Mouse (Mus musculus): Measurements from ENCODE around the gene H1foo. TPM values are rescaled to one million over a fixed set of nuclear protein-coding genes. Genes with fewer than 3 reads are reported as not detected.
A peak's percentile ranks its signal among the peaks of the same experiment; 100 is the strongest.

H1foo gene
- polyA plus RNA-seq, 1 experiment from 2014 or later, result not detected

GRCm38 (mm10) chr6:115946389-115946788 lies 1.7 kb downstream of the H1foo start:
- Histone ChIP-seq H3K9me3 (replicated peaks) (no peaks in the 10 kb centered on the region), H3K4me2 (no peak overlapping the region), H3K9ac (no peak overlapping the region), H3K36me3 (no peaks in the 10 kb centered on the region), H3K4me1 (replicated peaks) (peaks cover 30% of the 10 kb centered on the region), H3K27me3 (no peaks in the 10 kb centered on the region), H3K4me3 (no peak overlapping the region), H3K27ac (peak overlapping the region; percentile 44)
- 15% methylated on average over 6 of the region's 6 CpGs for WGBS
- ATAC-seq (replicated peaks; ENCODE audit: insufficient number of reproducible peaks, insufficient read depth, low FRiP score, low read depth), result peak; percentile 60

GRCm38 (mm10) chr6:115954506-115955074 lies 9.9 kb downstream of the H1foo start:
- Histone ChIP-seq H3K4me3 (no peak overlapping the region), H3K9ac (no peak overlapping the region), H3K4me2 (no peak overlapping the region), H3K27ac (no peak overlapping the region), H3K9me3 (replicated peaks) (no peaks in the 10 kb centered on the region), H3K27me3 (no peaks in the 10 kb centered on the region), H3K36me3 (no peaks in the 10 kb centered on the region; the same call in 1 of the 2 replicates), H3K4me1 (replicated peaks) (peaks cover 55% of the 10 kb centered on the region)
- WGBS, result 77% methylated on average over 9 of the region's 9 CpGs
- no peak for ATAC-seq (replicated peaks; ENCODE audit: insufficient number of reproducible peaks, insufficient read depth, low FRiP score, low read depth)

GRCm38 (mm10) chr6:115955169-115955568 lies 10.4 kb downstream of the H1foo start:
- Histone ChIP-seq H3K27ac (peak overlapping the region; percentile 19; the same call in 1 of the 2 replicates), H3K4me2 (no peak overlapping the region), H3K9ac (no peak overlapping the region), H3K27me3 (no peaks in the 10 kb centered on the region), H3K36me3 (no peaks in the 10 kb centered on the region; the same call in 1 of the 2 replicates), H3K4me1 (replicated peaks) (peaks cover 59% of the 10 kb centered on the region), H3K4me3 (no peak overlapping the region), H3K9me3 (replicated peaks) (no peaks in the 10 kb centered on the region)
- WGBS, result 89% methylated on average over 4 of the region's 4 CpGs
- ATAC-seq (replicated peaks; ENCODE audit: insufficient number of reproducible peaks, insufficient read depth, low FRiP score, low read depth), result no peak

GRCm38 (mm10) chr6:115955664-115956063 lies 10.9 kb downstream of the H1foo start:
- Histone ChIP-seq H3K27me3 (no peaks in the 10 kb centered on the region), H3K9me3 (replicated peaks) (no peaks in the 10 kb centered on the region), H3K4me1 (replicated peaks) (peaks cover 59% of the 10 kb centered on the region), H3K4me3 (no peak overlapping the region), H3K9ac (no peak overlapping the region), H3K36me3 (no peaks in the 10 kb centered on the region; the same call in 1 of the 2 replicates), H3K4me2 (no peak overlapping the region), H3K27ac (no peak overlapping the region)
- 86% methylated on average over 11 of the region's 11 CpGs for WGBS
- no peak for ATAC-seq (replicated peaks; ENCODE audit: insufficient number of reproducible peaks, insufficient read depth, low FRiP score, low read depth)

- Histone ChIP-seq H3K9ac (no peak overlapping the region), H3K27ac (peak overlapping the region; percentile 81), H3K27me3 (no peaks in the 10 kb centered on the region), H3K4me2 (no peak overlapping the region), H3K36me3 (no peaks in the 10 kb centered on the region; the same call in 1 of the 2 replicates), H3K4me1 (replicated peaks) (peaks cover 59% of the 10 kb centered on the region), H3K4me3 (no peak overlapping the region), H3K9me3 (replicated peaks) (no peaks in the 10 kb centered on the region)
- ATAC-seq (replicated peaks; ENCODE audit: insufficient number of reproducible peaks, insufficient read depth, low FRiP score, low read depth), result no peak
- 80% methylated on average over 13 of the region's 13 CpGs for WGBS
These were observed 11.7 kb downstream of the H1foo start for GRCm38 (mm10) chr6:115956418-115956921.

DNA sequence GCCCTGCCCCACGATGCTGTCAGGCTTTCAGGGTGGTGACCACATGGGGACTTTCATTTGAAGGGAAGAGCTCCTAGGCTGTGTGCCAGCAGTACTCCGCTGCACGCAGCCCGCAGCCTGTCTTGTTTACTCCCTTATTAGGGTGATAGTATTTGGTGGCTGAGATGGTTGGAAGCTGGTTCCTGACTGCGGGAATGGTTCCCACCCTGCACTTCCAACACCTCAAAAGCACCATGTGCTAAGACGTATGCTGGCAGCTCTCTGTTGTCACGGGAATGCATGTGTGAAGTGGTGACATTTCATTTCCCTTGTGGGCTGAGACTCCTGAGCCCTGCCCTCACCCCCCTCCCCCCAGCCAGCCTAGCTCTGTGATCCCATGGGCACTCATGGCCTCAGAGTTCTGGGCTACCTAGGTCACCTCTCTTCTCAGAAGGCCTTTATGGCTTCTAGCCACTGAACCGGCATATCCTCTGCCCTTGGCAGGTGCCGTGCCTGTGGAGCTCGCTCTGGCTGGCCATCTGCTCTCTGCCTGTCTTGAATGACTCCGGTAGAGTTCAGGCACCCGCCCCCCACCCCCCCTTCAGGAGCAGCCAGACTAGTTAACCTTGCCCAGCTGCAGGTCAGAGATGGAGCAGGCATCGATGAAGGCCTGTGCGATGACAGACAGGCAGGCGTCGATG lies 12.3 kb downstream of the H1foo start:
- Histone ChIP-seq H3K4me2 (no peak overlapping the region), H3K9me3 (replicated peaks) (no peaks in the 10 kb centered on the region), H3K36me3 (no peaks in the 10 kb centered on the region; the same call in 1 of the 2 replicates), H3K27me3 (no peaks in the 10 kb centered on the region), H3K9ac (no peak overlapping the region), H3K27ac (peak overlapping the region; percentile 81), H3K4me3 (no peak overlapping the region), H3K4me1 (replicated peaks) (peaks cover 60% of the 10 kb centered on the region)
- WGBS, result 28% methylated on average over 15 of the region's 16 CpGs
- peak; percentile 66 for ATAC-seq (replicated peaks; ENCODE audit: insufficient number of reproducible peaks, insufficient read depth, low FRiP score, low read depth)

DNA sequence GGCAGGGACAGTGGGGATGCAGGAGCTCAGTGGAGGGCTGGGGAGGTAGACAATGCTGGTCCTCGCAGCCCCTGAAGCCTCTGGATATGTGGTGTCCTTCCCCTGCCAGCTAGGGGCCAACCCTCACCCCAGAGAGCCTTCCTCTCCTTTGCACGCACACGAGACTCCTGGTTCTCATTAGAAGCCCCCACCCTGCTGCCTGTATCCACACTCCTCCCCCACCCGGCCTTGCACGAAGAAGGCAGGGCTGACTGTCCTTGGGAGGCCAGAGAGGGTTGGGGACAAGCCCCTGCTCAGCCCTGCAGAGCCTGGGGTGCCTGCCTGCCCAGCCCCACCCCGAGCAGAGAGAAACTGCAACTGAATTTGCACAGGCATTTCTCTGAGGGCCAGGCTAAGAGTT lies 12.9 kb downstream of the H1foo start:
- ATAC-seq (replicated peaks; ENCODE audit: insufficient number of reproducible peaks, insufficient read depth, low FRiP score, low read depth), result no peak
- H3K4me1 ChIP-seq (replicated peaks), result peaks cover 67% of the 10 kb centered on the region
- WGBS, result 50% methylated on average over 6 of the region's 6 CpGs

GRCm38 (mm10) chr6:115958445-115958844 lies 13.7 kb downstream of the H1foo start:
- no peak overlapping the region for H3K4me2 ChIP-seq
- H3K4me3 ChIP-seq, result no peak overlapping the region
- peak overlapping the region; percentile 37 for H3K27ac ChIP-seq
- no peak overlapping the region for H3K9ac ChIP-seq
- no peaks in the 10 kb centered on the region for H3K9me3 ChIP-seq (replicated peaks)
- H3K27me3 ChIP-seq, result no peaks in the 10 kb centered on the region
- no peaks in the 10 kb centered on the region; the same call in 1 of the 2 replicates for H3K36me3 ChIP-seq
- 88% methylated on average over 9 of the region's 9 CpGs for WGBS
- peaks cover 70% of the 10 kb centered on the region for H3K4me1 ChIP-seq (replicated peaks)
- ATAC-seq (replicated peaks; ENCODE audit: insufficient number of reproducible peaks, insufficient read depth, low FRiP score, low read depth), result no peak

More for the DNA sequence above, 12.9 kb downstream of the H1foo start:
- Histone ChIP-seq H3K9ac (no peak overlapping the region), H3K27ac (peak overlapping the region; percentile 81), H3K9me3 (replicated peaks) (no peaks in the 10 kb centered on the region), H3K4me3 (no peak overlapping the region), H3K4me2 (no peak overlapping the region), H3K27me3 (no peaks in the 10 kb centered on the region), H3K36me3 (no peaks in the 10 kb centered on the region; the same call in 1 of the 2 replicates)

DNA sequence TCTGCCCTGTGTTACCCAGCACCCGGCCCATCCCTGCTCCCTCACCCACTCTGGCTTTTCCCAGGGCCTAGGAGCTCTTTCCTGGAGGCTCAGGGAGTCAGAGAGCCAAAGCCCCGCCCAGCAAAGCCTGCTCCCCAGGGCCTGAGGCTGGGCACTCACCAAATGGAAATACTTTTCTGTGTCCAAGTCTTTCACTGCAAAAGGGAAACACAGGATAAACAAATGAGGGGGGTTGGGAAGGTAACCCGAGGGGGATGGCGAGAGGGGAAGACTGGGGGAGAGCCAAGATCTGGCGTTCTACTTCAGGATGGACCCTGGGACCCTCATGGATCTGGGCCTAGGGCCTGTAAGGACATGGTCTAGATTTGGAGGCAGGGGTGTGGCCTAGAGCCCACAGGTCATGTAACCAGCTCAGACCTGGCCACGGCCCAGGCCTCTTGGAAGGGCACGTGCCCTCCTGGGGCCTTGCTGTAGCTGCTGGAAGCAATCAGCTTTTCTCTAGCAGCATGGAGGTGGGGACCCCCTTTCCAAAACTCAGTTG lies 14.5 kb downstream of the H1foo start:
- Histone ChIP-seq H3K27ac (peak overlapping the region; percentile 37), H3K9ac (no peak overlapping the region)

GRCm38 (mm10) chr6:115960322-115960721 lies 15.6 kb downstream of the H1foo start:
- H3K27ac ChIP-seq, result no peak overlapping the region
- no peaks in the 10 kb centered on the region for H3K36me3 ChIP-seq
- H3K9me3 ChIP-seq (replicated peaks), result no peaks in the 10 kb centered on the region
- 0 out of 2 replicates have a peak, but pooled peaks cover 4% of the 10 kb centered on the region for H3K27me3 ChIP-seq
- no peak overlapping the region for H3K4me3 ChIP-seq
- no peak for ATAC-seq (replicated peaks; ENCODE audit: insufficient number of reproducible peaks, insufficient read depth, low FRiP score, low read depth)
- no peak overlapping the region for H3K9ac ChIP-seq
- peaks cover 53% of the 10 kb centered on the region for H3K4me1 ChIP-seq (replicated peaks)
- WGBS, result 87% methylated on average over 19 of the region's 19 CpGs
- H3K4me2 ChIP-seq, result no peak overlapping the region

More for the DNA sequence above, 14.5 kb downstream of the H1foo start:
- ATAC-seq (replicated peaks; ENCODE audit: insufficient number of reproducible peaks, insufficient read depth, low FRiP score, low read depth), result no peak
- Histone ChIP-seq H3K27me3 (0 out of 2 replicates have a peak, but pooled peaks cover 4% of the 10 kb centered on the region), H3K4me2 (no peak overlapping the region), H3K4me1 (replicated peaks) (peaks cover 63% of the 10 kb centered on the region), H3K36me3 (no peaks in the 10 kb centered on the region), H3K9me3 (replicated peaks) (no peaks in the 10 kb centered on the region), H3K4me3 (no peak overlapping the region)
- 54% methylated on average over 7 of the region's 7 CpGs for WGBS

DNA sequence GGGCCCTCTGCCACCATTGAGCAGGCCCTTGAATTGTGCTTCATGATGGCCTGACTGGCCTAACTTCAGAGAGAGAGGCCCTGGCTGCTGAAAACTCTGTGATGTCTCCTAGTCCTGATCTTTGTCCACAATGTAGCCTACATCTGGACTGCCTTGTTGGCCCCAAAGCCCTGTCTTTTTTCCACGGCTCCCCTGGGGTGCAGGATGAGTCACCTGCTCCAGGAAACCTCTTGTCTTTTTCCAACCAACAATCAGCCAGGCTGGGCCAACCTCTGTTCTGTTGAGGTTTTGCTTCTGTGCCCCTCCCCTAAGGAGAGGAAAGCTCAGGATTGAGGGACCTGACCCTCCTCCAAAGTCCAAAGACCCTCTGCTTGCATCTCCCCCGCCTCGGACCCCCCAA lies 17.0 kb downstream of the H1foo start:
- Histone ChIP-seq H3K27ac (no peak overlapping the region), H3K27me3 (0 out of 2 replicates have a peak, but pooled peaks cover 4% of the 10 kb centered on the region), H3K4me2 (no peak overlapping the region), H3K36me3 (no peaks in the 10 kb centered on the region), H3K9ac (no peak overlapping the region), H3K4me1 (replicated peaks) (peaks cover 42% of the 10 kb centered on the region), H3K4me3 (no peak overlapping the region), H3K9me3 (replicated peaks) (no peaks in the 10 kb centered on the region)
- 77% methylated on average over 3 of the region's 3 CpGs for WGBS
- no peak for ATAC-seq (replicated peaks; ENCODE audit: insufficient number of reproducible peaks, insufficient read depth, low FRiP score, low read depth)

Measured in heart, embryonic 15.5 days (tissue).